Mouse (Mus musculus): ENCODE measurements at regions not wholly inside any gene's neighbourhood (a gene's known extent, or its start where the extent isn't known, plus 50 kb on each side); places are given as distances from the start of the nearest gene placed in this dataset.

DNA sequence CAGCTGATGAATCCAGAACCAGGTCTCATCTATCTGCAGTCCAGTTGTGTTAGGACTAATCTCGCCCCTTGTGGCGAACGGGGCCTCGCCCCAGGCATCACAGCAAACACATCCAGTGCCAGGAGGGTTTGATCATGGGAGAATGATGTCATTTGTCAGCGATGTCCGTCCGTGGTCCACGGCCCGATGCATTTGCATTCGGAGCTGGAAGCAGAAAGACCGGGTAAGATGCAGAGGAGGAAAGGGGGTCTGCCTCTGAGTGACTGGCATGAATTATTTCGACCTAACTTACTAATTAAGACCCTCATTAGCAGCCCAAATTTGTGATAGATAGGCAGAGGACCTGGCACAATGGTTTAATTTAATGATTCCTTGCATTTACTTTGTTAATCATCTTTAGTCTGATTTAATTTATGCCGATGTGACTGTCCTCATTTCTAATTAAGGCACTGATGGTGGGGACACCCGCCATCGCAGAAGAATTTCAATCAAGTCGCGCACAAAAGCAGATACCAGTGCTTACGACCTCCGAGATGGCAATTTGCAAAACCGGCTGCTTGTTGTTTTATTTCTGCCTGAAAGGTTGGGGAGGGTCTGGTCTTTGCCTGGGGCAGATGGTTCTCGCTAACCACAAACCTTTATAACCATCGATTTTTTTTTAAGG is 141.9 kb downstream of the Cryba4 start:
- DNase-seq (ENCODE audit: low spot score) (peak; percentile 92), ATAC-seq (peak; percentile 85)
- no peaks in the 10 kb centered on the region for H3K9me3 ChIP-seq (replicated peaks; ENCODE audit: control insufficient read depth, low read length)
- H3K27ac ChIP-seq (ENCODE audit: low read depth, low read length), result peak overlapping the region; percentile 68
- no peaks in the 10 kb centered on the region for H3K36me3 ChIP-seq (ENCODE audit: control insufficient read depth, insufficient read depth, low read length)
- no peaks in the 10 kb centered on the region for H3K27me3 ChIP-seq (replicated peaks; ENCODE audit: control insufficient read depth, insufficient read depth, low read length)
- H3K4me1 ChIP-seq (ENCODE audit: control insufficient read depth, insufficient read depth, low read length), result peaks cover 19% of the 10 kb centered on the region
- WGBS, result 4% methylated on average over 22 of the region's 22 CpGs
- H3K9ac ChIP-seq (ENCODE audit: low read length), result peak overlapping the region; percentile 30; the same call in 1 of the 2 replicates
- no peak overlapping the region for H3K4me3 ChIP-seq (ENCODE audit: low read depth, low read length)
- no peak overlapping the region for H3K4me2 ChIP-seq (ENCODE audit: low read length)

DNA sequence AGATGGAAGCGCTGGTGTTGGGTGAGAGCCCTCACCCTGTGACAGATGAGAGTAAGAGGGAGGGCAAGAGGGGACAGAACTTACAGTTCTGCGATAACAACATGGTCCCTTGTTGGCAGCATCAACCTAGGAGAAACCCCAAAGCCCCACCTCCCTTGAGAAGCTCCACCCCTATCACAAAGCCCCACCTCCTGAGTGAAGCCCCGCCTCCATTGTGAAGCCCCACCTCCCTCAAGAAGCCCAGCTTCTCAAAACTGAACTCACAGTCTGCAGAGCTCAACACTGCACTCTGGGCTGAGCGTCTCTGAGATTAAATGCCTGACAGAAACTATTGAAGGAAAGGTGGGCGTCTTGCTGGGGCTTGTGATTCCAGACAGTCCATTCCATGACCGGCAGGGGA is 131.6 kb downstream of the Cryba4 start:
- no peak for ATAC-seq
- Histone ChIP-seq H3K4me1 (ENCODE audit: control insufficient read depth, insufficient read depth, low read length) (peaks cover 21% of the 10 kb centered on the region; the same call in 1 of the 2 replicates), H3K4me3 (ENCODE audit: low read depth, low read length) (no peak overlapping the region), H3K27ac (ENCODE audit: low read depth, low read length) (no peak overlapping the region), H3K36me3 (ENCODE audit: control insufficient read depth, insufficient read depth, low read length) (no peaks in the 10 kb centered on the region), H3K9ac (ENCODE audit: low read length) (no peak overlapping the region), H3K4me2 (ENCODE audit: low read length) (no peak overlapping the region), H3K9me3 (replicated peaks; ENCODE audit: control insufficient read depth, low read length) (no peaks in the 10 kb centered on the region; the same call in 1 of the 2 replicates), H3K27me3 (replicated peaks; ENCODE audit: control insufficient read depth, insufficient read depth, low read length) (no peaks in the 10 kb centered on the region)
- DNase-seq (ENCODE audit: low spot score), result no peak
- 73% methylated on average over 6 of the region's 6 CpGs for WGBS

DNA sequence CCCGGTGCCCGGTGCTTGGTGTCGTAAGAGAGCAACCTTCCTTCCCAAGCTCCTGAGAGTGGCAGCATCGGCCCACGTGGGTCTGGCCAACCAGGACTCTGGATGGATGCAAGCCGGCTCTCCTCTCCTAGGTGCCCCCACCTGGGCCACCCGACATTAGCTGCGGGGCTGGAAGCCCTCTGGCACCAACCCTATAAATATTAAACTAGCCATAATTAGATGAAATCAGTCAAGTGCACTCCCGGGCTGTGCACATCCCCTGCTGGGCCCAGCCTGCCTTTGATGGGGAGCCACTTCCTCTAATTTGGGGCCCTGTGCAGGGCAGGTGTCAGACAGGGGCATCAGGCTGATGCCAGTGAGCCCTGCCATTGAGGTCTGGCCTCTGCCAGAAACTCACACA is 130.8 kb downstream of the Cryba4 start:
- Histone ChIP-seq H3K9ac (ENCODE audit: low read length) (no peak overlapping the region), H3K27me3 (replicated peaks; ENCODE audit: control insufficient read depth, insufficient read depth, low read length) (no peaks in the 10 kb centered on the region), H3K27ac (ENCODE audit: low read depth, low read length) (0 out of 2 replicates have a peak overlapping the region, but pooled peaks have one; percentile 11), H3K4me1 (ENCODE audit: control insufficient read depth, insufficient read depth, low read length) (peaks cover 19% of the 10 kb centered on the region; the same call in 1 of the 2 replicates), H3K4me3 (ENCODE audit: low read depth, low read length) (no peak overlapping the region), H3K4me2 (ENCODE audit: low read length) (no peak overlapping the region), H3K36me3 (ENCODE audit: control insufficient read depth, insufficient read depth, low read length) (no peaks in the 10 kb centered on the region), H3K9me3 (replicated peaks; ENCODE audit: control insufficient read depth, low read length) (no peaks in the 10 kb centered on the region; the same call in 1 of the 2 replicates)
- DNase-seq (ENCODE audit: low spot score) (peak; percentile 48), ATAC-seq (peak; percentile 54)
- 37% methylated on average over 9 of the region's 9 CpGs for WGBS

DNA sequence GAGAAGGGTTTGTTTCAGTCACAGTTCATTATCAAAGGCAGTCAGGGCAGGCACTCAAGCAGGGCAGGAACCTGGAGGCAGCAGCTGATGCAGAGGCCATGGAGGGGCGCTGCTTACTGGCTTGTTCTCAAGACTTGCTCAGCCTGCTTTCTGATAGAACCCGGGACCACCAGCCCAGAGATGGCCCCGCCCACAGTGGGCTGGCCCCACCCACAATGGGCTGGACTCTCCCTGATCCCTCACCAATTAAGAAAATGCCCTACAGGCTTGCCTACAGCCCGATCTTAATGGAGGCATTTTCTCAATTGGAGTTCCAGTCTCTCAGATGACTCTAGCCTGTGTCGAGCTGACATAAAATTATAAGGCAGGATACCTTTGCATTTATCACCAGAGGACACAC is 129.7 kb downstream of the Cryba4 start:
- DNase-seq (ENCODE audit: low spot score), result peak; percentile 47
- Histone ChIP-seq H3K27me3 (replicated peaks; ENCODE audit: control insufficient read depth, insufficient read depth, low read length) (no peaks in the 10 kb centered on the region), H3K4me1 (ENCODE audit: control insufficient read depth, insufficient read depth, low read length) (peaks cover 19% of the 10 kb centered on the region; the same call in 1 of the 2 replicates), H3K9me3 (replicated peaks; ENCODE audit: control insufficient read depth, low read length) (no peaks in the 10 kb centered on the region; the same call in 1 of the 2 replicates), H3K9ac (ENCODE audit: low read length) (no peak overlapping the region), H3K4me3 (ENCODE audit: low read depth, low read length) (no peak overlapping the region), H3K36me3 (ENCODE audit: control insufficient read depth, insufficient read depth, low read length) (no peaks in the 10 kb centered on the region), H3K4me2 (ENCODE audit: low read length) (no peak overlapping the region), H3K27ac (ENCODE audit: low read depth, low read length) (no peak overlapping the region)
- WGBS, result 9% methylated on average over 5 of the region's 5 CpGs
- ATAC-seq, result no peak

DNA sequence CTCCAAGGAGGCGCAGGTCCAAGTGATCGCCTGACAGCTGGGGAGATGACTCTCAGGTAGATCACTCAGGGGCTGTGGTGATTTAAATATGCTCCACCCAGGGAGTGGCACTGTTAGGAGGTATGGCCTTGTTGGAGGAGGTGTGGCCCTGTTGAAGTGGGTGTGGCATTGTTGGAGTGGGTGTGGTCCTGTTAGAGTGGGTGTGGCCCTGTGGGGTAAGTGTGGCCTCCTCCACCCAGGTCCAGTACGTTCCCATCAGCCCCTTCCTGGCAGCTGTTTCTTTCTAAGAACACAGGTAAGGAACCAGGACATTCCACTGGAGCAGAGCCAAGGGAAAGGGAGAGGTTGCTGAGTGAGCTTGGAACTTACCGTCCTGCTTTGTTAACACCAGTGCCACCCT is 125.1 kb downstream of the Cryba4 start:
- Histone ChIP-seq H3K9ac (ENCODE audit: low read length) (no peak overlapping the region), H3K27me3 (replicated peaks; ENCODE audit: control insufficient read depth, insufficient read depth, low read length) (no peaks in the 10 kb centered on the region), H3K9me3 (replicated peaks; ENCODE audit: control insufficient read depth, low read length) (no peaks in the 10 kb centered on the region), H3K36me3 (ENCODE audit: control insufficient read depth, insufficient read depth, low read length) (no peaks in the 10 kb centered on the region), H3K4me3 (ENCODE audit: low read depth, low read length) (no peak overlapping the region), H3K4me2 (ENCODE audit: low read length) (no peak overlapping the region), H3K4me1 (ENCODE audit: control insufficient read depth, insufficient read depth, low read length) (peaks cover 12% of the 10 kb centered on the region), H3K27ac (ENCODE audit: low read depth, low read length) (no peak overlapping the region)
- DNase-seq (ENCODE audit: low spot score) (no peak), ATAC-seq (no peak)
- WGBS, result 77% methylated on average over 4 of the region's 4 CpGs

DNA sequence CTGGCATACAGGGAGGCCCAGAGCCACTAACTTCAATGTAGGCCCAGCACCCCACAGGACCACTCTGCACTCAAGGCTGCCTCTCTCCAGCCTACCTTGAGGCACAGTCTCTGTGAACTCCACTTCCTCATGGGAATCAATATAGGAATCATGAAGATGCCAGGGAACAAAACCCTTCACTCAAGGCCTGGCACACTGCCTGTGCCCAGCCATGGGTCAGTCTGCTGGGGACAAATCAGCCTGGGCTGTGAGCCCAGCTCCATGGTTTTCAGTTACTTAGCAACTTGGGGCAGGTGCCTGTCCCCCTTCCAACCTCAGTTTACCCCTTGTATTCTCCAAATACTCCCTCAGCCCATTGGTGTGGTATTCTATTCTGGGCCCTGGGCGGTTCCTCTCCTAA is 119.6 kb downstream of the Cryba4 start:
- peak overlapping the region; percentile 93; the same call in 1 of the 2 replicates for H3K27ac ChIP-seq (ENCODE audit: low read depth, low read length)
- H3K36me3 ChIP-seq (ENCODE audit: control insufficient read depth, insufficient read depth, low read length), result no peaks in the 10 kb centered on the region
- ATAC-seq (peak; percentile 19), DNase-seq (ENCODE audit: low spot score) (peak; percentile 84)
- WGBS, result 91% methylated on average over 1 of the region's 1 CpGs
- H3K4me3 ChIP-seq (ENCODE audit: low read depth, low read length), result no peak overlapping the region
- no peaks in the 10 kb centered on the region for H3K27me3 ChIP-seq (replicated peaks; ENCODE audit: control insufficient read depth, insufficient read depth, low read length)
- no peaks in the 10 kb centered on the region for H3K9me3 ChIP-seq (replicated peaks; ENCODE audit: control insufficient read depth, low read length)
- peaks cover 39% of the 10 kb centered on the region for H3K4me1 ChIP-seq (ENCODE audit: control insufficient read depth, insufficient read depth, low read length)
- H3K4me2 ChIP-seq (ENCODE audit: low read length), result no peak overlapping the region
- H3K9ac ChIP-seq (ENCODE audit: low read length), result no peak overlapping the region

GRCm38 (mm10) chr5:112133688-112134573 is 118.4 kb downstream of the Cryba4 start:
- peak; percentile 96 for DNase-seq (ENCODE audit: low spot score)
- Histone ChIP-seq H3K4me3 (ENCODE audit: low read depth, low read length) (no peak overlapping the region), H3K9ac (ENCODE audit: low read length) (no peak overlapping the region), H3K27me3 (replicated peaks; ENCODE audit: control insufficient read depth, insufficient read depth, low read length) (no peaks in the 10 kb centered on the region), H3K4me1 (ENCODE audit: control insufficient read depth, insufficient read depth, low read length) (peaks cover 41% of the 10 kb centered on the region), H3K9me3 (replicated peaks; ENCODE audit: control insufficient read depth, low read length) (no peaks in the 10 kb centered on the region), H3K4me2 (ENCODE audit: low read length) (no peak overlapping the region), H3K27ac (ENCODE audit: low read depth, low read length) (peak overlapping the region; percentile 93), H3K36me3 (ENCODE audit: control insufficient read depth, insufficient read depth, low read length) (no peaks in the 10 kb centered on the region)
- ATAC-seq, result peak; percentile 90
- 12% methylated on average over 21 of the region's 21 CpGs for WGBS

DNA sequence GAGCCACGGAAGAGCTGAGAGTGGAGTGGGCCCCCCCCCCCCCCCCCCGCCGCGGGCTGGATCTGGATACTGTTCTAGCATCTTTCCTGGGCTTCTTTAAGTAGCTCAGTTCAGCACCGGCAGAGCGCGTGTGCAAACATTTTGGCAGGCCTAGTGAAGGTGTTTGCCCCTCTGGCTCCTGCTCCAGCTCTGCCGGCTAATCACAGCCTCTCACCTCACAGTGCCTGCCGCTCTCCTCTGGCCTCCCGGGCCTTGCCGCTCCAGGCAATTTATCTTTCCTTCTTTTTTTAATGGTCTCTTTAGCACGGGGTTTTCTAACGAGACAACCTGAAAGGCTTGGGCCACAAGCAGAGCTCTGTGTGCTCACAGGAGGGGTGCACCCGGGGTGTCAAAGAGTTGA is 115.7 kb downstream of the Cryba4 start:
- Histone ChIP-seq H3K4me2 (ENCODE audit: low read length) (no peak overlapping the region), H3K4me3 (ENCODE audit: low read depth, low read length) (no peak overlapping the region), H3K9me3 (replicated peaks; ENCODE audit: control insufficient read depth, low read length) (no peaks in the 10 kb centered on the region), H3K9ac (ENCODE audit: low read length) (no peak overlapping the region), H3K36me3 (ENCODE audit: control insufficient read depth, insufficient read depth, low read length) (no peaks in the 10 kb centered on the region), H3K4me1 (ENCODE audit: control insufficient read depth, insufficient read depth, low read length) (peaks cover 44% of the 10 kb centered on the region), H3K27ac (ENCODE audit: low read depth, low read length) (0 out of 2 replicates have a peak overlapping the region, but pooled peaks have one; percentile 5), H3K27me3 (replicated peaks; ENCODE audit: control insufficient read depth, insufficient read depth, low read length) (no peaks in the 10 kb centered on the region)
- DNase-seq (ENCODE audit: low spot score) (peak; percentile 46), ATAC-seq (no peak)
- 19% methylated on average over 10 of the region's 14 CpGs for WGBS

GRCm38 (mm10) chr5:112138246-112138645 is 114.1 kb downstream of the Cryba4 start:
- WGBS, result 92% methylated on average over 3 of the region's 3 CpGs
- DNase-seq (ENCODE audit: low spot score), result no peak
- H3K9me3 ChIP-seq (replicated peaks; ENCODE audit: control insufficient read depth, low read length), result no peaks in the 10 kb centered on the region
- no peak for ATAC-seq
- H3K4me3 ChIP-seq (ENCODE audit: low read depth, low read length), result no peak overlapping the region
- H3K9ac ChIP-seq (ENCODE audit: low read length), result no peak overlapping the region
- no peak overlapping the region for H3K4me2 ChIP-seq (ENCODE audit: low read length)
- no peak overlapping the region for H3K27ac ChIP-seq (ENCODE audit: low read depth, low read length)
- peaks cover 29% of the 10 kb centered on the region for H3K4me1 ChIP-seq (ENCODE audit: control insufficient read depth, insufficient read depth, low read length)
- no peaks in the 10 kb centered on the region for H3K36me3 ChIP-seq (ENCODE audit: control insufficient read depth, insufficient read depth, low read length)
- H3K27me3 ChIP-seq (replicated peaks; ENCODE audit: control insufficient read depth, insufficient read depth, low read length), result no peaks in the 10 kb centered on the region
